Mouse (Mus musculus) urinary bladder, postnatal 25 days (tissue): ENCODE data around the gene Abhd12.

Experiments
- DNase-seq: peaks from one replicate; pipeline ENCODE4 v3.0.0; 2022; ENCODE audit warnings: low spot score

The Abhd12 gene

GRCm38 (mm10) chr2:150803035-150803434, 101.5 kb downstream of the Abhd12 start:
- DNase-seq: no peak

GRCm38 (mm10) chr2:150800616-150801015, 103.9 kb downstream of the Abhd12 start:
- no peak for DNase-seq

GRCm38 (mm10) chr2:150798084-150798483, 106.5 kb downstream of the Abhd12 start:
- DNase-seq: no peak

- DNase-seq: no peak
Measured at GRCm38 (mm10) chr2:150793320-150793719, 111.2 kb downstream of the Abhd12 start.

- DNase-seq: peak; percentile 76
Measured at GRCm38 (mm10) chr2:150788768-150789550, 115.6 kb downstream of the Abhd12 start.

GRCm38 (mm10) chr2:150787234-150787771, 117.2 kb downstream of the Abhd12 start:
- DNase-seq: no peak

- peak; percentile 80 for DNase-seq
Measured at GRCm38 (mm10) chr2:150786251-150787180, 118.0 kb downstream of the Abhd12 start, which contains the start of gene Pygb. TSS of gene Pygb (plus strand) at chr2:150786735.

GRCm38 (mm10) chr2:150782801-150783200, 121.7 kb downstream of the Abhd12 start:
- no peak for DNase-seq
